Mouse (Mus musculus): ENCODE results near the gene Lypd9. TPM values are rescaled to one million over a fixed set of nuclear protein-coding genes. Genes with fewer than 3 reads are reported as not detected.
"Not testable (repeated sequence)": the region's sequence is repeated elsewhere in the genome, so short reads cannot be mapped to it uniquely, and the experiment has no call there.

Gene Lypd9
- not detected for polyA plus RNA-seq (2021)

- POLR2A ChIA-PET: no interaction called here
- in situ Hi-C loops (cut with MboI; ENCODE audit: low pct_unique_long_range_greater_than_20kb): no loop called here
Observed at GRCm38 (mm10) chr11:58452759-58453158, at the start of gene Lypd9. TSS of gene Lypd9 (minus strand) at chr11:58452923.

GRCm38 (mm10) chr11:58502472-58502871 is 49.7 kb upstream of the Lypd9 start, which contains the start of gene Olfr331:
TSS of gene Olfr331 (minus strand) at chr11:58502572.
- CTCF ChIA-PET; POLR2A ChIA-PET; DNase-seq (ENCODE audit: low read depth, low spot score); ATAC-seq; H3K27me3 ChIP-seq: not testable (repeated sequence)
- in situ Hi-C loops (cut with MboI; ENCODE audit: low pct_unique_long_range_greater_than_20kb): loop anchor here (5.0 kb wide), 1 partner anchor 105 kb away; no protein-coding TSS in a partner anchor

More at GRCm38 (mm10) chr11:58452759-58453158, at the start of gene Lypd9:
- TF ChIP-seq CTCF (IDR thresholded peaks at IDR 0.05): no peak
- H3K27me3 ChIP-seq: peaks cover 3% of the 10 kb centered on the region
- DNase-seq (ENCODE audit: low read depth, low spot score) (no peak), ATAC-seq (no peak)
- CTCF ChIA-PET: no interaction called here

- in situ Hi-C loops (cut with MboI; ENCODE audit: low pct_unique_long_range_greater_than_20kb): no loop called here
- TF ChIP-seq CTCF (IDR thresholded peaks at IDR 0.05): peak; percentile 48
- POLR2A ChIA-PET: interaction anchor here (1.0 kb wide), 1 partner anchor 197 kb away, joined by 4 read pairs; no protein-coding TSS in a partner anchor
- no peak for ATAC-seq
- no peak for DNase-seq (ENCODE audit: low read depth, low spot score)
- no peaks in the 10 kb centered on the region for H3K27me3 ChIP-seq
- CTCF ChIA-PET: interaction anchor here (0.9 to 2.7 kb wide), 7 partner anchors 62 to 197 kb away, joined by 3 to 17 read pairs (median 4); no protein-coding TSS in a partner anchor
Observed at GRCm38 (mm10) chr11:58499290-58499689, 46.6 kb upstream of the Lypd9 start.

GRCm38 (mm10) chr11:58498761-58499160 is 46.0 kb upstream of the Lypd9 start:
- in situ Hi-C loops (cut with MboI; ENCODE audit: low pct_unique_long_range_greater_than_20kb): no loop called here
- ATAC-seq: no peak
- no peak for TF ChIP-seq CTCF (IDR thresholded peaks at IDR 0.05)
- ChIA-PET POLR2A (interaction anchor here (0.8 to 1.0 kb wide), 2 partner anchors 13 to 196 kb away, joined by 4 read pairs; no protein-coding TSS in a partner anchor), CTCF (interaction anchor here (0.9 to 2.7 kb wide), 8 partner anchors 12 to 197 kb away, joined by 3 to 17 read pairs (median 4); no protein-coding TSS in a partner anchor)
- no peaks in the 10 kb centered on the region for H3K27me3 ChIP-seq
- no peak for DNase-seq (ENCODE audit: low read depth, low spot score)

GRCm38 (mm10) chr11:58492455-58492854 is 39.7 kb upstream of the Lypd9 start, which contains the start of gene Olfr332:
TSS of gene Olfr332 (minus strand) at chr11:58492555.
- ATAC-seq (no peak), DNase-seq (ENCODE audit: low read depth, low spot score) (no peak)
- no peak for TF ChIP-seq CTCF (IDR thresholded peaks at IDR 0.05)
- H3K27me3 ChIP-seq: no peaks in the 10 kb centered on the region
- in situ Hi-C loops (cut with MboI; ENCODE audit: low pct_unique_long_range_greater_than_20kb): no loop called here
- ChIA-PET POLR2A (no interaction called here), CTCF (no interaction called here)

GRCm38 (mm10) chr11:58462170-58462569 is 9.4 kb upstream of the Lypd9 start, which contains the start of gene Olfr30:
TSS of gene Olfr30 (minus strand) at chr11:58462270.
- CTCF ChIA-PET: no interaction called here
- DNase-seq (ENCODE audit: low read depth, low spot score): no peak
- no peak for ATAC-seq
- peaks cover under 1% of the 10 kb centered on the region for H3K27me3 ChIP-seq
- TF ChIP-seq CTCF (IDR thresholded peaks at IDR 0.05): no peak
- POLR2A ChIA-PET: interaction anchor here (0.7 kb wide), 1 partner anchor 8 kb away, joined by 6 read pairs; no protein-coding TSS in a partner anchor
- in situ Hi-C loops (cut with MboI; ENCODE audit: low pct_unique_long_range_greater_than_20kb): no loop called here

- no peak for ATAC-seq
- CTCF ChIA-PET: no interaction called here
- DNase-seq (ENCODE audit: low read depth, low spot score): no peak
- peaks cover 3% of the 10 kb centered on the region for H3K27me3 ChIP-seq
- no peak for TF ChIP-seq CTCF (IDR thresholded peaks at IDR 0.05)
- POLR2A ChIA-PET: no interaction called here
- in situ Hi-C loops (cut with MboI; ENCODE audit: low pct_unique_long_range_greater_than_20kb): no loop called here
Observed at GRCm38 (mm10) chr11:58453592-58453991, 869 bp upstream of the Lypd9 start.

- DNase-seq (ENCODE audit: low read depth, low spot score): no peak
- ATAC-seq: no peak
- no peaks in the 10 kb centered on the region for H3K27me3 ChIP-seq
- in situ Hi-C loops (cut with MboI; ENCODE audit: low pct_unique_long_range_greater_than_20kb): no loop called here
- ChIA-PET POLR2A (interaction anchor here (0.8 to 1.0 kb wide), 2 partner anchors 12 to 20 kb away, joined by 3 read pairs; no protein-coding TSS in a partner anchor), CTCF (interaction anchor here (1.0 to 1.7 kb wide), 5 partner anchors 9 to 61 kb away, joined by 3 to 5 read pairs (median 4); no protein-coding TSS in a partner anchor)
- no peak for TF ChIP-seq CTCF (IDR thresholded peaks at IDR 0.05)
Observed at GRCm38 (mm10) chr11:58437866-58438265, 14.9 kb downstream of the Lypd9 start.

GRCm38 (mm10) chr11:58432259-58432658 is 20.5 kb downstream of the Lypd9 start, which contains the start of gene Gm12253:
TSS of gene Gm12253 (plus strand) at chr11:58432559.
- ChIA-PET CTCF (interaction anchor here (0.7 kb wide), 1 partner anchor 18 kb away, joined by 3 read pairs; no protein-coding TSS in a partner anchor), POLR2A (interaction anchor here (1.1 kb wide), 1 partner anchor 8 kb away, joined by 3 read pairs; no protein-coding TSS in a partner anchor)
- no peaks in the 10 kb centered on the region for H3K27me3 ChIP-seq
- DNase-seq (ENCODE audit: low read depth, low spot score) (no peak), ATAC-seq (no peak)
- no peak for TF ChIP-seq CTCF (IDR thresholded peaks at IDR 0.05)
- in situ Hi-C loops (cut with MboI; ENCODE audit: low pct_unique_long_range_greater_than_20kb): no loop called here

- H3K27me3 ChIP-seq: no peaks in the 10 kb centered on the region
- CTCF ChIA-PET: no interaction called here
- DNase-seq (ENCODE audit: low read depth, low spot score) (no peak), ATAC-seq (no peak)
- POLR2A ChIA-PET: no interaction called here
- in situ Hi-C loops (cut with MboI; ENCODE audit: low pct_unique_long_range_greater_than_20kb): no loop called here
- no peak for TF ChIP-seq CTCF (IDR thresholded peaks at IDR 0.05)
Observed at GRCm38 (mm10) chr11:58420815-58421214, 31.9 kb downstream of the Lypd9 start, which contains the start of gene 1810065E05Rik. TSS of gene 1810065E05Rik (plus strand) at chr11:58421111.

GRCm38 (mm10) chr11:58418336-58418735 is 34.4 kb downstream of the Lypd9 start:
- peak; percentile 82 for DNase-seq (ENCODE audit: low read depth, low spot score)
- CTCF ChIA-PET: interaction anchor here (1.2 to 2.2 kb wide), 4 partner anchors 9 to 82 kb away, joined by 4 to 6 read pairs (median 6); no protein-coding TSS in a partner anchor
- POLR2A ChIA-PET: interaction anchor here (0.6 to 1.1 kb wide), 2 partner anchors 20 to 42 kb away, joined by 3 read pairs; no protein-coding TSS in a partner anchor
- TF ChIP-seq CTCF (IDR thresholded peaks at IDR 0.05): no peak
- in situ Hi-C loops (cut with MboI; ENCODE audit: low pct_unique_long_range_greater_than_20kb): no loop called here
- H3K27me3 ChIP-seq: no peaks in the 10 kb centered on the region
- peak; percentile 84 for ATAC-seq
